Mouse (Mus musculus) heart, embryonic 13.5 days (tissue): ENCODE measurements at regions not wholly inside any gene's neighbourhood (a gene's known extent, or its start where the extent isn't known, plus 50 kb on each side); places are given as distances from the start of the nearest gene placed in this dataset.
"Not testable (repeated sequence)": the region's sequence is repeated elsewhere in the genome, so short reads cannot be mapped to it uniquely, and the experiment has no call there.

Experiments used
- ATAC-seq: fragments of 200-750 bp; cut with Nextera tagmentation; 2 replicates; pipeline ENCODE4 v1.8.0; 2017; ENCODE audit warnings: moderate TSS enrichment; ENCODE audit not compliant: insufficient number of reproducible peaks, low FRiP score, low TSS enrichment; ENCODE audit errors: extremely low read depth
- H3K27ac ChIP-seq: fragments of 300-500 bp; sonication (generic); replicated peaks from 2 replicates; pipeline ENCODE4 v1.5.1; 2015; ENCODE audit warnings: moderate library complexity, mild to moderate bottlenecking, inconsistent platforms
- H3K27me3 ChIP-seq: fragments of 300-500 bp; sonication (generic); replicated peaks from 2 replicates; pipeline ENCODE4 v1.6.1; 2015; ENCODE audit warnings: mild to moderate bottlenecking, inconsistent platforms
- H3K36me3 ChIP-seq: fragments of 300-500 bp; sonication (generic); 2 replicates; pipeline ENCODE4 v1.6.1; 2015; ENCODE audit warnings: mild to moderate bottlenecking, inconsistent platforms
- H3K4me1 ChIP-seq: fragments of 300-500 bp; sonication (generic); 2 replicates; pipeline ENCODE4 v1.6.1; 2015; ENCODE audit warnings: inconsistent platforms
- H3K4me2 ChIP-seq: fragments of 300-500 bp; sonication (generic); 2 replicates; pipeline ENCODE4 v1.6.1; 2015; ENCODE audit warnings: inconsistent platforms, mild to moderate bottlenecking, moderate library complexity
- H3K4me3 ChIP-seq: fragments of 300-500 bp; sonication (generic); 2 replicates; pipeline ENCODE4 v1.5.1; 2015; ENCODE audit warnings: moderate library complexity, mild to moderate bottlenecking, inconsistent platforms
- H3K9ac ChIP-seq: fragments of 300-500 bp; sonication (generic); 2 replicates; pipeline ENCODE4 v1.6.1; 2015; ENCODE audit warnings: inconsistent platforms, mild to moderate bottlenecking, moderate library complexity
- H3K9me3 ChIP-seq: fragments of 300-500 bp; sonication (generic); 2 replicates; pipeline ENCODE4 v1.6.1; 2016; ENCODE audit warnings: inconsistent platforms
- WGBS: fragments of 180-500 bp; shearing (Covaris S2); methylation state at CpG from one replicate; pipeline ENCODE4 v1.1.7; 2015; ENCODE audit warnings: mixed read lengths; 5-methylcytosine and 5-hydroxymethylcytosine counted together

- no peak overlapping the region for H3K27ac ChIP-seq
- H3K9me3 ChIP-seq: no peaks in the 10 kb centered on the region
- H3K4me3 ChIP-seq: no peak overlapping the region
- no peak overlapping the region for H3K9ac ChIP-seq
- H3K4me1 ChIP-seq: no peaks in the 10 kb centered on the region
- H3K4me2 ChIP-seq: no peak overlapping the region
- no peaks in the 10 kb centered on the region for H3K36me3 ChIP-seq
- ATAC-seq: no peak
- H3K27me3 ChIP-seq: no peaks in the 10 kb centered on the region
- 79% methylated on average over 5 of the region's 5 CpGs for WGBS
Measured at GRCm38 (mm10) chr3:152040751-152041150, 125.3 kb downstream of the Gipc2 start.

- not testable (repeated sequence) for H3K27ac ChIP-seq, H3K9ac ChIP-seq, H3K4me3 ChIP-seq, H3K9me3 ChIP-seq, H3K36me3 ChIP-seq, H3K4me1 ChIP-seq, H3K4me2 ChIP-seq, ATAC-seq, H3K27me3 ChIP-seq
- 78% methylated on average over 5 of the region's 5 CpGs for WGBS
Measured at GRCm38 (mm10) chr3:152036819-152037218, 129.2 kb downstream of the Gipc2 start.

- ATAC-seq: no peak
- Histone ChIP-seq H3K36me3 (no peaks in the 10 kb centered on the region), H3K4me2 (no peak overlapping the region), H3K27me3 (no peaks in the 10 kb centered on the region), H3K27ac (no peak overlapping the region), H3K4me3 (no peak overlapping the region), H3K4me1 (no peaks in the 10 kb centered on the region), H3K9me3 (no peaks in the 10 kb centered on the region), H3K9ac (no peak overlapping the region)
- WGBS: 76% methylated on average over 5 of the region's 5 CpGs
Measured at GRCm38 (mm10) chr3:152035416-152035815, 130.6 kb downstream of the Gipc2 start.

- Histone ChIP-seq H3K27ac (no peak overlapping the region), H3K27me3 (no peaks in the 10 kb centered on the region), H3K9me3 (no peaks in the 10 kb centered on the region), H3K4me3 (no peak overlapping the region), H3K4me1 (no peaks in the 10 kb centered on the region), H3K9ac (no peak overlapping the region), H3K36me3 (no peaks in the 10 kb centered on the region), H3K4me2 (no peak overlapping the region)
- WGBS: 75% methylated on average over 10 of the region's 10 CpGs
- ATAC-seq: no peak
Measured at GRCm38 (mm10) chr3:152034686-152035085, 131.3 kb downstream of the Gipc2 start.

GRCm38 (mm10) chr3:152034221-152034620, 131.8 kb downstream of the Gipc2 start:
- WGBS: 71% methylated on average over 2 of the region's 2 CpGs
- no peaks in the 10 kb centered on the region for H3K27me3 ChIP-seq
- H3K27ac ChIP-seq: no peak overlapping the region
- H3K4me1 ChIP-seq: peaks cover 3% of the 10 kb centered on the region
- no peaks in the 10 kb centered on the region for H3K9me3 ChIP-seq
- no peak overlapping the region for H3K4me2 ChIP-seq
- H3K36me3 ChIP-seq: no peaks in the 10 kb centered on the region
- no peak for ATAC-seq
- H3K4me3 ChIP-seq: no peak overlapping the region
- H3K9ac ChIP-seq: no peak overlapping the region

- Histone ChIP-seq H3K9ac (no peak overlapping the region), H3K27ac (no peak overlapping the region), H3K4me3 (no peak overlapping the region), H3K4me2 (no peak overlapping the region), H3K27me3 (no peaks in the 10 kb centered on the region), H3K4me1 (peaks cover 11% of the 10 kb centered on the region), H3K36me3 (no peaks in the 10 kb centered on the region), H3K9me3 (no peaks in the 10 kb centered on the region)
- WGBS: 54% methylated on average over 3 of the region's 3 CpGs
- ATAC-seq: no peak
Measured at GRCm38 (mm10) chr3:152032663-152033318, 133.2 kb downstream of the Gipc2 start.

GRCm38 (mm10) chr3:152028695-152029094, 137.3 kb downstream of the Gipc2 start:
- ATAC-seq: no peak
- Histone ChIP-seq H3K9me3 (no peaks in the 10 kb centered on the region), H3K36me3 (no peaks in the 10 kb centered on the region), H3K4me3 (no peak overlapping the region), H3K27ac (no peak overlapping the region), H3K27me3 (no peaks in the 10 kb centered on the region), H3K4me2 (no peak overlapping the region), H3K9ac (no peak overlapping the region), H3K4me1 (peaks cover 15% of the 10 kb centered on the region)
- WGBS: 69% methylated on average over 1 of the region's 1 CpGs

GRCm38 (mm10) chr3:152026034-152026433, 140.0 kb downstream of the Gipc2 start:
- no peak overlapping the region for H3K4me2 ChIP-seq
- H3K36me3 ChIP-seq: no peaks in the 10 kb centered on the region
- no peak overlapping the region for H3K9ac ChIP-seq
- H3K4me3 ChIP-seq: no peak overlapping the region
- H3K27ac ChIP-seq: no peak overlapping the region
- WGBS: 86% methylated on average over 4 of the region's 4 CpGs
- peaks cover 19% of the 10 kb centered on the region for H3K4me1 ChIP-seq
- no peaks in the 10 kb centered on the region for H3K9me3 ChIP-seq
- ATAC-seq: no peak
- no peaks in the 10 kb centered on the region for H3K27me3 ChIP-seq

- Histone ChIP-seq H3K36me3 (no peaks in the 10 kb centered on the region), H3K4me2 (no peak overlapping the region), H3K9ac (no peak overlapping the region), H3K27me3 (no peaks in the 10 kb centered on the region), H3K9me3 (no peaks in the 10 kb centered on the region), H3K27ac (no peak overlapping the region), H3K4me1 (peaks cover 19% of the 10 kb centered on the region), H3K4me3 (no peak overlapping the region)
- no peak for ATAC-seq
- WGBS: 74% methylated on average over 8 of the region's 8 CpGs
Measured at GRCm38 (mm10) chr3:152025122-152025521, 140.9 kb downstream of the Gipc2 start.

- no peak overlapping the region for H3K9ac ChIP-seq
- H3K4me3 ChIP-seq: no peak overlapping the region
- no peak for ATAC-seq
Measured at GRCm38 (mm10) chr3:152006747-152007146, 159.3 kb downstream of the Gipc2 start.

GRCm38 (mm10) chr3:152005366-152006025, 160.5 kb downstream of the Gipc2 start:
- no peaks in the 10 kb centered on the region for H3K4me1 ChIP-seq
- H3K27ac ChIP-seq: no peak overlapping the region
- no peak overlapping the region for H3K4me3 ChIP-seq
- no peaks in the 10 kb centered on the region for H3K36me3 ChIP-seq
- H3K27me3 ChIP-seq: no peaks in the 10 kb centered on the region
- H3K9me3 ChIP-seq: no peaks in the 10 kb centered on the region
- 76% methylated on average over 3 of the region's 3 CpGs for WGBS
- H3K4me2 ChIP-seq: no peak overlapping the region
- no peak overlapping the region for H3K9ac ChIP-seq
- no peak for ATAC-seq

More at GRCm38 (mm10) chr3:152006747-152007146, 159.3 kb downstream of the Gipc2 start:
- no peaks in the 10 kb centered on the region for H3K9me3 ChIP-seq
- no peaks in the 10 kb centered on the region for H3K27me3 ChIP-seq
- no peaks in the 10 kb centered on the region for H3K36me3 ChIP-seq
- no peak overlapping the region for H3K4me2 ChIP-seq
- 61% methylated on average over 4 of the region's 4 CpGs for WGBS
- H3K27ac ChIP-seq: no peak overlapping the region
- no peaks in the 10 kb centered on the region for H3K4me1 ChIP-seq

- H3K4me3 ChIP-seq: no peak overlapping the region
- no peak overlapping the region for H3K27ac ChIP-seq
- H3K27me3 ChIP-seq: no peaks in the 10 kb centered on the region
- ATAC-seq: no peak
- H3K4me2 ChIP-seq: no peak overlapping the region
- no peaks in the 10 kb centered on the region for H3K36me3 ChIP-seq
- no peaks in the 10 kb centered on the region for H3K9me3 ChIP-seq
- no peak overlapping the region for H3K9ac ChIP-seq
- no peaks in the 10 kb centered on the region for H3K4me1 ChIP-seq
- 77% methylated on average over 7 of the region's 7 CpGs for WGBS
Measured at GRCm38 (mm10) chr3:152004411-152004955, 161.5 kb downstream of the Gipc2 start.
